Mouse (Mus musculus) right cerebral cortex, postnatal 14 days (tissue): ENCODE data around the gene Gpr89.

Source experiments
- DNase-seq: peaks from one replicate; pipeline ENCODE4 v3.0.0; 2022

Gene Gpr89

DNA sequence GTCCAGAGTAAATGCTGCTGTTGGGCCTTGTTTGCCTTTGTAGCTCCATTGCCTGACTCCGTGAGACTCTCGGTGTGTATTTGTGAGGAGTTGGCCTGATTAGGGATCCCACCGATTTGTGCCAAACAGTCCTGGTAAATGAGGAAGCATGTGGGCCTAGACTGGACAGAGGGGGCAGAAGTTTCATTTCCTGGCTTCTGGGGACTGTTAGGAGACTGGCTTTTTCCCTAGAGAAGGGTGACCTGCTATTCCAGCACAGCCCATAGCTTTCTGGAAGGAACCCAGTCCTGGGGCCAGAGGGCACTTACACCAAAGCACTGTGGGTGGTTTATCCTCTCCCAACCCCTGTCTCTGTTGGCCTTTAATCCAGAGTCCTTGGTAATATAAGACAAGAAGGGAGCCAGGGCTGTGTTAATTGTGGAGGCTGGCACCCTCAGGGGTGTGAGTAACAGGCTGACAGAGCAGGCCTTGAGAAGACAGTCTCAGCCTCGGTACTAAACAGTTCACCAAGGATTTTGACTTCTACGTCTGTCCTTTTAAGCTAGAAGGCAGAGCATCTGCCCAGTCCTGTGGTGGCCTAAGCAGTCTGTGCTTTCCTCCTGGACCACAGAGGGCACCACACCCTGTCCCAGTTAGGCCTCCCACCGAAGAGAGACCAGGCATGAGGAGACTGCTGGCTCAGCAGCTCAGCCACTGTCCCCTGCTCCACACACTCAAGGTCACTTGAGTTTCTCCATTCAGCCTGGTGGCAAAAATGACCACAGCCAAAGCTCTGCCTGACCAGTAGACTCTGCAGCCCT lies 84.8 kb downstream of the Gpr89 start:
- no peak for DNase-seq
